Mouse (Mus musculus): ENCODE data around the gene Cpn2.

Gene Cpn2

DNA sequence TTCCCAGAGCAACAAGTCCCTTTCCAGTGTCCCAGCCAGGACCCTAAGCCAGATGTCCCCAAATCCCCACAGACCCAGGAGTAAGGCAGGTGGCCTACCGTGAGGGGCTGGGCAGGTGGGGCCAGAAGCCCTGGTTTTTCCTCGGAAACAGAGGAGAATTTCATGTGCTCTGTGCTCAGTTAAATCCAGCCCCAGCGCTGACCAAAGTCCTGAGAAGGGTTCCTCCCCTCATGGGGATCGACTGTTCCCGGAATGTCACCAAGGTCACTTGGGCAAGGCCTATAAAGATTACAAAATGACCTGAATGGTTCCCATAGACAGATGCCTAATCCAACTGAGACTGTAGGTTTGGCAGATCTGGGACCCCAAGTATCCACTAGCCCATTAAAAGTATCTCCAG, at the start of gene Cpn2:
Gene Cpn2, minus strand, starts transcription at position 141 of the 400 bp plus-strand sequence.
- DNase-seq (ENCODE audit: low read depth, low spot score): no peak

DNA sequence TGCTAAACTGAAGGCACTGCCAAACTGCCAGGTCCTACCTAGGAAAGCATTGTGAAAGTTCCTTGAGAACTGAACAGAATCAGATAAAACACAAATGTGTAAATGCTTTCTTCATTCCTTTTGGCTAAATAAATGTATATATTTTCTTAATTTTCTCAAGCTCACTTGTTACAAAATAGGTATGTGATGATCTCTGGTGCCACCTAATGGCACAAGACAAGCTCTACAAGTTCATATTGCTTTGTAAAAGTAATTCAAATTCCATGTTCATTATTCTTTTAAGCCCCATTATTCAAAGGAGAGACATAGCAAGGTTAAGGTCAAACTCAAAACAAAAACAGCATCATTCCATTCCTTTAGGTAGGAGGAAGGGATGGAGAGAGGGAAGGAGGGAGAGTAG, 46.9 kb upstream of the Cpn2 start:
- DNase-seq (ENCODE audit: low read depth, low spot score): peak; percentile 68

DNA sequence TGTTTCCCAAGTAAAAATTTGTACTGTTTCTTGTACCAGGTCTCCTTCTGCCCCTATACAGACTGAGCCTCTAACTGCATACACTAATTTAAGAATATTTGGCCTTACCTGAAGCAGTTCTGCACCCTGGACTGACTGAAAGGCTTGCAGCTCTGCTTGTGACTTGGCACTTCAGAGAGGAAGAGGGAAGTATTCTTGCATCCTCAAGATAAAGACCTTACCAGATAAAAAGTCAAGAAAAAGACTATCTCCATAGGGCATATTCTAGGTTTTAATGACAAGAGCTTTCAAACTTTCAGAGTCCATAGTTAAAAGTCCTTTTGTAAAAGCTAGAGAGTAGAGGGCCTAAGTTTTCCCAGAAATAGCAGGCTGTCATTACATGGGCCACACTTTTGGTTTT, 43.3 kb upstream of the Cpn2 start, which contains the start of gene Gp5:
Gene Gp5, minus strand, starts transcription at position 133 of the 400 bp plus-strand sequence.
- DNase-seq (ENCODE audit: low read depth, low spot score): no peak

DNA sequence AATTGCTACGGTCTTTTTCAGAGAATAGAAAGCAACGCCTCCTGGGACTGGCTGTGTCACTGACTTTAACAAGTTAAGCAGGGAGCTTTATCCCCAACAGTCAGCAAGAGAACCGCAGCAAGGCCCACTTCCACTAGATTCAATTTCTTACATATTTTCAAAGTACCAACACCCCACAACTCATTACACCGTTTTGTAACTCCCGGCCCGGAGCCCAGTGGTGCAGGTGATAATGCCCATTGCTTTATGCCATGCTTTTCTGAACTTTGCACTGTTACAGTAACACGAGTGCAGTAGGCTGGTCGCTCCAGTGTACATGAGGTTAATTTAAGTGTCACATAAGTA, 42.8 kb upstream of the Cpn2 start:
- DNase-seq (ENCODE audit: low read depth, low spot score): no peak

GRCm38 (mm10) chr16:30309395-30310170, 42.3 kb upstream of the Cpn2 start:
- peak; percentile 55 for DNase-seq (ENCODE audit: low read depth, low spot score)

- peak; percentile 94 for DNase-seq (ENCODE audit: low read depth, low spot score)
These were observed 41.5 kb upstream of the Cpn2 start for GRCm38 (mm10) chr16:30308616-30309394.

DNA sequence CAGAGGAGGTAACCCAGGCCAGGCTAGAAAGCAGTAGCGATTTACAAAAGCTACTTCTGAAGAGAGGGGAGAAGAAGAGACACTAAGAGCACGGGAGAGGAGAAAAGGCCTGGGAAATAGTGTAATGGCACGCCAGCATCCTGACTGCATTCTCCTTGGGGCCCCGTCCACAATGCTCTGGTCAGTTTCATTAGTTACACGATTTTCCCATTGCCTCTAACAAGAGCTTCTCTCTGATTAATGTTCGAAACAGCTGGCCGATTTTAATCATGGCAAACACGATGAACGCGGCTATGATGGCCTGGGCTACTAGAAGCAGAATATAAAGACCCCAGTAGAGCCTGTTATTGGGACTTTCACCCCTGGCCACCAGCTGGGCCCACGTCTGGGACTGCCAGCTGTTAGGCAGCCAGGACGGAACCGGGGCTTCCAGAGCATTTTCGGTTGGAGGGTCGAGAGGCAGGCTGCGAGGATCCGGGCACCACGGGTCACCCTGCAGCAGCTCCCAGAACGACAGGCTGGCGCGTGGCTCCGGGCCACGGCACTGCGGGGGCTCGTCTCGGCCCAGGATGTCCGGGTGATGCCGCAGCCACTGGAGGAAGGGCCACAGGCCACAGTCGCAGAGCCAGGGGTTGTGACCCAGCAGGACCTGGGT, 40.8 kb upstream of the Cpn2 start:
- DNase-seq (ENCODE audit: low read depth, low spot score): no peak

GRCm38 (mm10) chr16:30307306-30307705, 40.0 kb upstream of the Cpn2 start:
- no peak for DNase-seq (ENCODE audit: low read depth, low spot score)

DNA sequence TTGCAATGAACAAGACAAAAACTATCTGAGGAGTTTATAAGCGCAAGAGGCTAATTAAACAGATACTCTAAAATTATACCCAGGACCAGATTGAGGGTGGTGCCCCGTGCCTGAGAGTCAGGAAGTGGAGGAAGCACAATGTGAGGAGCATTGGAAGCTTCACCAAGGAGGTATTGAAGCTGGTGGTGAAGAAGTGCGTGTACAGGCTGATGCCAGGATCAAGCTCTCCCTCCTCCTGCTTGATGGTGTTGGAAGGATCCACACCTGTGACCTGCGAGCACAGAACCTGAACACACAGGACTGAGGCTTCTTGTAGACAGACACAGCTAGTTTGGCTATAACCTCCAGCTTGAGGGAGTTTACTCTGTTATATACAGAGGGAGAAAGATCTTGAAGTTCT, 38.8 kb upstream of the Cpn2 start:
- no peak for DNase-seq (ENCODE audit: low read depth, low spot score)

- DNase-seq (ENCODE audit: low read depth, low spot score): no peak
These were observed 36.9 kb upstream of the Cpn2 start for GRCm38 (mm10) chr16:30304236-30304635.

DNA sequence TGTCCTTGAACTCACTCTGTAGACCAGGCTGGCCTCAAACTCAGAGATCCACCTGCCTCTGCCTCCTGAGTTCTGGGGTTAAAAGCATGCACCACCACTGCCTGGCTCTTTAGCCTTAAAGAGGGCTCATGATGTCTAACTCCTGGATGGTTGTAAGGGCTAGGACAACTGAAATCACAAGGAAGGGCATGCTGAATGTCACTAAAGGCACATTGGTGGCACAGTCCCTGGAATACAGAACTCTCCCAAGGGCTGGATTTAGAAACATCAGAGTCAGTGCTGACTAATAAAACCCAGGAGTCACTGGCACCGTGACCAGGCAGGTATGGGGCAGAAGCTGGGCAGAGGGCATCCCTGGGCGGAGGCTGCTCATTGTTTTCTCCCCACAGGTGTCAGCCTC, 36.1 kb upstream of the Cpn2 start:
- no peak for DNase-seq (ENCODE audit: low read depth, low spot score)

GRCm38 (mm10) chr16:30302686-30303085, 35.4 kb upstream of the Cpn2 start:
- DNase-seq (ENCODE audit: low read depth, low spot score): no peak

- DNase-seq (ENCODE audit: low read depth, low spot score): no peak
These were observed 32.5 kb upstream of the Cpn2 start for GRCm38 (mm10) chr16:30299711-30300277.

GRCm38 (mm10) chr16:30297450-30297849, 30.2 kb upstream of the Cpn2 start:
- no peak for DNase-seq (ENCODE audit: low read depth, low spot score)

DNA sequence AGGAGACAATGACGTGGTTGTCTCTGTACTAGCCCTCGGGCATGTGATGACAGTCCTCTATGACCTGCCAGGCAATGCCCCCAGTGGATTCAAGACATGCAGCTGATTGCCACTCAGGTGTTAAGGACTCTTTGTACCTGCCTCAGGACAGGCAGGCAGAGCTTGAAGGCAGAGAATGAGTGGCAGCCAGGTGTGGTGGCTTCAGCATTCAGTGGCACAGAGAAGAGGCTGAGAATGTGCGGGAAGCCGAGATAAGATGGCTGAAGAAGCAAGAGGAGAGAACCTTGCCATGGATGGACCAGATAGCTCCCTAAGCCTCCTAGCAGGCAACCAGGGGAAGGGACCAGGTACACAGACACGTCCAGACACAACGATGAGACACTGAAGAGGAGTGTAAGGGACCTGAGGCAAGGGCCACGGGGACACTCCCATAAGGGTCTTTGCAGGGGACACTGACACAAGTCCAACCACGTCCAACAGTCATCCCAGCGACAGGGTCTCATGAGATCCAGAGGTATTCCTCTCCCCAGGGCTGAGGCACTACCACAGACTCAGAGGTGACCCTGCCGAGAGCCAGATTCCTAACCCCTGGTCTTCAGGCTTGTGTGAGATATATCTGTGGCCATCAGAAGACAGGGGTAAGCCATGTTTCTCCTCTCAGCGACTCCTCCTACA, 29.4 kb upstream of the Cpn2 start:
- DNase-seq (ENCODE audit: low read depth, low spot score): no peak

DNA sequence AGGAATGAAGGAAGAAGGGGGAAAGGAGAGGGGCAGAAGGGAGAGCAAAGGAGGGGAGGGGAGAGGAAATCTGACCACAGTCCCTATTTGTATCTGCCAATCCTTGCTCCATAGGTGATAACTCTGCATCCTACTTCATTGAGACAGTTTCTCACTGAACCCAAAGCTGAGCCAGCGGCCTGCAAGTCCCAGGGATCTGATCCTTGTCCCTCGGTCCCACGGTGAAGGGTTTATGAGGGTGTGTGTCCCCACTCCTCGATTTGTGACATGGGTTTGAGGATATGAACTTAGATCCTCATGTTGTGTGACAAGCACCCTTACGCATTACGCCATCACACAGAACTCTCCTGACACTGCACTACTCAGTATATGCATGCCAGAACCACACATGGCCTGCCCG, 27.8 kb upstream of the Cpn2 start:
- DNase-seq (ENCODE audit: low read depth, low spot score): no peak

DNA sequence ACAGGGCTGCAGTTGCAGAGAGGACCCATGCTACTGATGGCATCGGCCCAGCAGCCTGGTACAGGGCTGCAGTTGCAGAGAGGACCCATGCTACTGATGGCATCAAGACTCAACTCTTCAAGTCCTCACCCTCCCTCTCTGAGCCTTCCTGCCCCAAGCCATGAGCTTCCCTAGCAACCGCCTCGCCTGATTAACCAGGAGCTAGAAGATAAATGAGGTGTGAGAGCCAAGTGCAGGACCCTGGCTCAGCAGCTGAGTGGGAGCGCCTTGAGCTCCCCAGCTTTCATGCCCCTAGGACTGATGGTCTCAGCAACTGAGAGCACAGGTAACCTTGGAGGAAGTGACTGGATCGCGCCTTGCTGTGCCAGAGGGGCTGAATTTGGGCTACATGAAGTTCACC, 23.1 kb upstream of the Cpn2 start:
- DNase-seq (ENCODE audit: low read depth, low spot score): no peak

DNA sequence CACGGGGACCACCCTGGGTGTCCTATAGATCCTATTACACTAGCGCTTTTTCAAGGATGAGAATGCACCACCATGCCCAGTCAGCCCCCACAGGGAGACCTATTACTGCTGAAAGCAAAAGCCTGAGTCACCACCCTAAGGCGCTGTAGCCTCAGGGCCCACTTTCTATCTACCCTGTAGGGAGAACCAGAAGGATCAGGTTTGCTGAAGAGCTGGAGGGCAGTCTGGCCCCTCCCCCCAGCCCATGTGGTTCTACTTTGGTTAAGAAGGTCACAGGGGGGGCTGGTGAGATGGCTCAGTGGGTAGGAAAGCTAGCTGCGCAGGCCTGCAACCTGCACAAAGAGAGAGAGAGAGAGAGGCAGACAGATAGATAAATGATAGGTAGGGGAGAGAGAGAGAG, 18.4 kb upstream of the Cpn2 start:
- no peak for DNase-seq (ENCODE audit: low read depth, low spot score)

GRCm38 (mm10) chr16:30283743-30284337, 16.5 kb upstream of the Cpn2 start:
- peak; percentile 52 for DNase-seq (ENCODE audit: low read depth, low spot score)

GRCm38 (mm10) chr16:30282844-30283495, 15.7 kb upstream of the Cpn2 start, which contains the start of gene Lrrc15:
Gene Lrrc15, minus strand, starts transcription at chr16:30283256.
- no peak for DNase-seq (ENCODE audit: low read depth, low spot score)

Measured in brain, adult 2 months (tissue).